Comparison of ENCODE assay signal across 24 mouse cellular contexts in the genomic region with DNA sequence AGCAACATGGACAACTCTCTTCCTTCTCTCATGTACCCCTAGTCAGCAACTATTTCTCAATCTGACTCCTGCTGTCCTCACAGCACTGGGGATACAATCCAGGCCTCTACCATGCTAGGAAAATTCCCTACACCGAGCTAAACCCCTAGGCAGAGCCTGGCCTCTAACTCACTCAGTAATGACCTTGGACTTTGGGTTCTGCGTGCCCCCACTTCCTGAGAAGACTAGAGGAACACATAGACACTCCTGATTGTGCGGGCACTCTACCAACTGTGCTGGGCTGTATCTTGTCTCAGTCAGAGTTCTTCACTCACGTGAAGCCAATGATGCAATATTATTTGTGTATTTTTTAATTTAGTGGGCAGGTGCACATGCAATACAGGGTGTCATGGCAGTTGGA. TPM values are rescaled to one million over a fixed set of nuclear protein-coding genes. Genes with fewer than 3 reads are reported as not detected.
A peak's percentile ranks its signal among the peaks of the same experiment; 100 is the strongest.
DNase-seq lines count a peak whose midpoint lies in the region; ATAC-seq lines count a peak whose summit lies in the region.
"Had no signal": no experiment of that assay in that cellular context is flagged by ENCODE, and none has a peak within 500 bp of the region (broad histone marks: within the 10 kb centered on the region; RNA-seq: fewer than 3 reads in every experiment).

No protein-coding gene starts in this region.

- no peak for ATAC-seq in kidney, embryonic 14.5 days (ENCODE audit: low FRiP score, low TSS enrichment)
- no peak for ATAC-seq in cerebellum, adult (ENCODE audit: insufficient number of reproducible peaks, low FRiP score, low TSS enrichment)
- ATAC-seq: CD4-positive, CD25-positive, alpha-beta regulatory T cell, adult 4 months; forebrain, embryonic 13.5 days; intestine, embryonic 15.5 days had no signal

- no peaks in the 10 kb centered on the region for H3K4me1 ChIP-seq in kidney, embryonic 14.5 days (ENCODE audit: control insufficient read depth, insufficient read depth, low read length)
- H3K4me1 ChIP-seq: embryonic facial prominence, embryonic 13.5 days; forebrain, embryonic 13.5 days; heart, embryonic 15.5 days; hindbrain, embryonic 10.5 days; intestine, embryonic 15.5 days had no signal

- no peak overlapping the region for H3K9ac ChIP-seq in kidney, embryonic 14.5 days (ENCODE audit: low read depth, low read length)
- H3K9ac ChIP-seq: embryonic facial prominence, embryonic 13.5 days; forebrain, embryonic 13.5 days; heart, embryonic 15.5 days; hindbrain, embryonic 14.5 days; intestine, embryonic 15.5 days had no signal

- H3K36me3 ChIP-seq in kidney, embryonic 14.5 days (ENCODE audit: control insufficient read depth, insufficient read depth, low read length), result no peaks in the 10 kb centered on the region
- H3K36me3 ChIP-seq: embryonic facial prominence, embryonic 13.5 days; heart, embryonic 15.5 days; hindbrain, embryonic 10.5 days; intestine, embryonic 15.5 days had no signal

- H3K4me3 ChIP-seq in kidney, embryonic 14.5 days (ENCODE audit: low read length), result no peak overlapping the region
- H3K4me3 ChIP-seq: embryonic facial prominence, embryonic 13.5 days; forebrain, embryonic 13.5 days; gastrocnemius, adult 2 months; heart, embryonic 15.5 days; hindbrain, embryonic 10.5 days; intestine, embryonic 15.5 days had no signal

- H3K27me3 ChIP-seq in kidney, embryonic 14.5 days (ENCODE audit: control insufficient read depth, insufficient read depth, low read length), result no peaks in the 10 kb centered on the region
- H3K27me3 ChIP-seq: embryonic facial prominence, embryonic 13.5 days; intestine, embryonic 15.5 days had no signal

- no peak overlapping the region for H3K27ac ChIP-seq in kidney, embryonic 14.5 days (ENCODE audit: low read depth, low read length)
- H3K27ac ChIP-seq: embryonic facial prominence, embryonic 13.5 days; forebrain, embryonic 13.5 days; gastrocnemius, adult 2 months; heart, embryonic 15.5 days; hindbrain, embryonic 10.5 days; hindbrain, embryonic 14.5 days; intestine, embryonic 15.5 days had no signal

- peak; percentile 12 for DNase-seq in adrenal gland, postnatal 14 days
- DNase-seq in adrenal gland, postnatal 25 days, result no peak
- DNase-seq in kidney, postnatal 10 days, result peak; percentile 7
- DNase-seq in 416B (ENCODE audit: low read depth), result peak; percentile 54
- peak; percentile 22 to 24 for DNase-seq in adrenal gland, postnatal 36 days
- DNase-seq: B cell, adult 2 months; cerebellum, adult 18-20 months; cerebellum, adult 9-11 months; cerebellum, postnatal 36 days; gastrocnemius, adult 2 months; heart, adult 18-20 months; heart, postnatal 14 days; kidney, adult 18-20 months had no signal

- no peaks in the 10 kb centered on the region for H3K9me3 ChIP-seq in kidney, embryonic 14.5 days (ENCODE audit: control insufficient read depth, low read length)
- H3K9me3 ChIP-seq: embryonic facial prominence, embryonic 13.5 days; forebrain, embryonic 13.5 days; heart, embryonic 15.5 days; hindbrain, embryonic 10.5 days; intestine, embryonic 15.5 days had no signal

- no peak overlapping the region for H3K4me2 ChIP-seq in kidney, embryonic 14.5 days (replicated peaks; ENCODE audit: low read depth, low read length)
- H3K4me2 ChIP-seq: embryonic facial prominence, embryonic 13.5 days; forebrain, embryonic 13.5 days; heart, embryonic 11.5 days; heart, embryonic 15.5 days; hindbrain, embryonic 14.5 days; intestine, embryonic 15.5 days had no signal

- WGBS in kidney, embryonic 14.5 days, result 83% methylated on average over 4 of the region's 4 CpGs

RNA-seq across cellular contexts. Expression of a gene that starts 10.2 kb away (rescaled TPM):
- total RNA-seq in adrenal gland, postnatal 14 days (2021), result 0.37 and 1.2 TPM in 2 replicates
- total RNA-seq in adrenal gland, postnatal 25 days (2021), result 0.15 TPM in 1 of 2 replicates, not detected in the other
- polyA plus RNA-seq in kidney, embryonic 14.5 days (2014; fragmentation: Nextera tagmentation; extraction: Ambion mirVana), result 7.3 and 12.2 TPM in 2 replicates
- 1 to 10 TPM in 1 of 2 experiments, under 1 TPM in 1; 0.56 to 2.0 TPM for total RNA-seq in adrenal gland, postnatal 36 days (2021)
- total RNA-seq: gastrocnemius, adult 2 months had no signal
- polyA plus RNA-seq: G1E had no signal
